Mouse (Mus musculus): Measurements from ENCODE around the gene Rsph14. TPM values are rescaled to one million over a fixed set of nuclear protein-coding genes. Genes with fewer than 3 reads are reported as not detected.

The Rsph14 gene
- not detected for polyA plus RNA-seq (2014; fragmentation: Illumina TruSeq; extraction: RNeasy Lipid Tissue Mini Kit (QIAGEN cat#74804); ENCODE audit: low read depth, low replicate concordance)

GRCm38 (mm10) chr10:75032395-75032794 is at the start of gene Rsph14:
Rsph14 (minus strand) TSS chr10:75032586.

GRCm38 (mm10) chr10:75060217-75060842 is 27.9 kb upstream of the Rsph14 start, which contains the start of gene Bcr:
Bcr (plus strand) TSS chr10:75060592.

GRCm38 (mm10) chr10:75036883-75037379 is 4.5 kb upstream of the Rsph14 start, which contains the start of gene Rab36:
Rab36 (plus strand) TSS chr10:75037058.

GRCm38 (mm10) chr10:74966850-74967451 is 65.4 kb downstream of the Rsph14 start, which contains the start of gene Gnaz:
Gnaz (plus strand) TSS chr10:74967177.

Other genes with a start within 250 kb of the Rsph14 start
- not detected for gene Gnaz, start 65.4 kb downstream of the Rsph14 start, polyA plus RNA-seq (2014; fragmentation: Illumina TruSeq; extraction: RNeasy Lipid Tissue Mini Kit (QIAGEN cat#74804); ENCODE audit: low read depth, low replicate concordance)
- 0.16 TPM for gene Rab36, start 4.5 kb upstream of the Rsph14 start, polyA plus RNA-seq (2014; fragmentation: Illumina TruSeq; extraction: RNeasy Lipid Tissue Mini Kit (QIAGEN cat#74804); ENCODE audit: low read depth, low replicate concordance)
- gene Bcr, start 28.0 kb upstream of the Rsph14 start, polyA plus RNA-seq (2014; fragmentation: Illumina TruSeq; extraction: RNeasy Lipid Tissue Mini Kit (QIAGEN cat#74804); ENCODE audit: low read depth, low replicate concordance), result 5.9 TPM
- gene Specc1l, start 179.5 kb upstream of the Rsph14 start, polyA plus RNA-seq (2014; fragmentation: Illumina TruSeq; extraction: RNeasy Lipid Tissue Mini Kit (QIAGEN cat#74804); ENCODE audit: low read depth, low replicate concordance), result 3.8 TPM